29 mouse cellular contexts compared by ENCODE assay signal in genomic region chr14:76615603-76616366, GRCm38 (mm10). TPM values are rescaled to one million over a fixed set of nuclear protein-coding genes. Genes with fewer than 3 reads are reported as not detected.
DNase-seq lines count a peak whose midpoint lies in the region; ATAC-seq and TF ChIP-seq lines count a peak whose summit lies in the region.
"Had no signal": no experiment of that assay in that cellular context is flagged by ENCODE, and none has a peak within 500 bp of the region (broad histone marks: within the 10 kb centered on the region; RNA-seq: fewer than 3 reads in every experiment).

No protein-coding gene starts in this region.

- no peaks in the 10 kb centered on the region for H3K27me3 ChIP-seq in lung, embryonic 16.5 days (ENCODE audit: control insufficient read depth, insufficient read depth, low read depth, low read length)
- H3K27me3 ChIP-seq in stomach, postnatal 0 days (ENCODE audit: control insufficient read depth, insufficient read depth, low read length) = no peaks in the 10 kb centered on the region
- H3K27me3 ChIP-seq: embryonic facial prominence, embryonic 15.5 days; forebrain, embryonic 13.5 days; hindbrain, embryonic 13.5 days; limb, embryonic 15.5 days; midbrain, embryonic 13.5 days had no signal

- no peak for ATAC-seq in lung, embryonic 16.5 days (ENCODE audit: low read depth)
- ATAC-seq in stomach, postnatal 0 days (ENCODE audit: low FRiP score, low TSS enrichment) = no peak
- ATAC-seq in cerebellum, adult (ENCODE audit: insufficient number of reproducible peaks, low FRiP score, low TSS enrichment) = no peak
- ATAC-seq: forebrain, embryonic 13.5 days; intestine, embryonic 16.5 days; midbrain, embryonic 13.5 days had no signal

- no peaks in the 10 kb centered on the region for H3K9me3 ChIP-seq in lung, embryonic 16.5 days (ENCODE audit: control insufficient read depth, low read length)
- H3K9me3 ChIP-seq in stomach, postnatal 0 days (ENCODE audit: control insufficient read depth, low read length) = no peaks in the 10 kb centered on the region
- H3K9me3 ChIP-seq: embryonic facial prominence, embryonic 10.5 days; embryonic facial prominence, embryonic 15.5 days; forebrain, embryonic 13.5 days; hindbrain, embryonic 13.5 days; limb, embryonic 10.5 days; limb, embryonic 15.5 days; midbrain, embryonic 13.5 days had no signal

- H3K36me3 ChIP-seq in lung, embryonic 16.5 days (ENCODE audit: control insufficient read depth, insufficient read depth, low read length) = no peaks in the 10 kb centered on the region
- H3K36me3 ChIP-seq in stomach, postnatal 0 days (ENCODE audit: control insufficient read depth, insufficient read depth, low read length) = no peaks in the 10 kb centered on the region
- H3K36me3 ChIP-seq: embryonic facial prominence, embryonic 10.5 days; embryonic facial prominence, embryonic 15.5 days; hindbrain, embryonic 13.5 days; limb, embryonic 10.5 days; limb, embryonic 15.5 days; midbrain, embryonic 13.5 days had no signal

- WGBS in lung, embryonic 16.5 days = 55% methylated on average over 8 of the region's 8 CpGs
- WGBS in stomach, postnatal 0 days = 62% methylated on average over 8 of the region's 8 CpGs

- no peak overlapping the region for H3K27ac ChIP-seq in lung, embryonic 16.5 days (ENCODE audit: low read length)
- H3K27ac ChIP-seq in stomach, postnatal 0 days (replicated peaks) = 0 out of 2 replicates have a peak overlapping the region, but pooled peaks have one; percentile 18
- H3K27ac ChIP-seq: embryonic facial prominence, embryonic 10.5 days; embryonic facial prominence, embryonic 15.5 days; forebrain, embryonic 13.5 days; hindbrain, embryonic 13.5 days; limb, embryonic 10.5 days; limb, embryonic 15.5 days; liver, embryonic 14.5 days; macrophage; midbrain, embryonic 13.5 days had no signal

- no peak overlapping the region for H3K4me3 ChIP-seq in lung, embryonic 16.5 days (ENCODE audit: low read length)
- no peak overlapping the region for H3K4me3 ChIP-seq in stomach, postnatal 0 days (ENCODE audit: low read depth, low read length)
- H3K4me3 ChIP-seq: embryonic facial prominence, embryonic 10.5 days; embryonic facial prominence, embryonic 15.5 days; forebrain, embryonic 13.5 days; hindbrain, embryonic 13.5 days; limb, embryonic 10.5 days; limb, embryonic 15.5 days; midbrain, embryonic 13.5 days had no signal

- TF ChIP-seq EP300 in stomach, postnatal 0 days (optimal IDR thresholded peaks at IDR 0.05) = no peak

- H3K4me1 ChIP-seq in lung, embryonic 16.5 days (replicated peaks; ENCODE audit: control insufficient read depth, insufficient read depth, low read length) = peaks cover 33% of the 10 kb centered on the region
- peaks cover 10% of the 10 kb centered on the region for H3K4me1 ChIP-seq in stomach, postnatal 0 days (replicated peaks; ENCODE audit: control insufficient read depth, insufficient read depth)

- H3K4me2 ChIP-seq in lung, embryonic 16.5 days (ENCODE audit: low read depth, low read length) = 0 out of 2 replicates have a peak overlapping the region, but pooled peaks have one; percentile 19
- H3K4me2 ChIP-seq in stomach, postnatal 0 days (replicated peaks; ENCODE audit: low read depth) = no peak overlapping the region
- H3K4me2 ChIP-seq: embryonic facial prominence, embryonic 15.5 days; forebrain, embryonic 13.5 days; heart, embryonic 11.5 days; hindbrain, embryonic 13.5 days; limb, embryonic 15.5 days; lung, embryonic 14.5 days; midbrain, embryonic 13.5 days had no signal

- no peak for TF ChIP-seq CTCF in stomach, postnatal 0 days (IDR thresholded peaks at IDR 0.05; ENCODE audit: low read depth)

- no peak overlapping the region for H3K9ac ChIP-seq in lung, embryonic 16.5 days (ENCODE audit: low read length)
- no peak overlapping the region for H3K9ac ChIP-seq in stomach, postnatal 0 days (ENCODE audit: low read length)
- H3K9ac ChIP-seq: embryonic facial prominence, embryonic 15.5 days; forebrain, embryonic 13.5 days; hindbrain, embryonic 13.5 days; limb, embryonic 15.5 days; liver, embryonic 14.5 days; lung, embryonic 14.5 days; midbrain, embryonic 13.5 days had no signal

- DNase-seq in adrenal gland, adult (ENCODE audit: inconsistent age in 2 of 2, low spot score in 1 of 2) = peak; percentile 57 to 73
- DNase-seq in adrenal gland, postnatal 14 days = no peak
- DNase-seq in lung, postnatal 10 days = no peak
- DNase-seq in R1 (ENCODE audit: low read depth, low spot score) = peak; percentile 81
- no peak for DNase-seq in stomach, postnatal 0 days (ENCODE audit: low spot score)
- DNase-seq in kidney, adult 8-10 months = no peak
- DNase-seq: adrenal gland, postnatal 25 days; cerebellum, adult 8-10 months; cerebellum, postnatal 25 days; gastrocnemius, postnatal 14 days; heart, adult 11 months; heart, postnatal 4 days; kidney, postnatal 14 days; layer of hippocampus, adult 9-11 months; lung, embryonic 14.5 days; right cerebral cortex, adult 18-20 months had no signal

RNA-seq across cellular contexts. Expression of gene Serp2, which starts 59.1 kb away (rescaled TPM):
- 6.4 and 7.3 TPM in 2 replicates for total RNA-seq in adrenal gland, postnatal 14 days (2021)
- polyA plus RNA-seq in lung, embryonic 16.5 days (2015; fragmentation: Nextera tagmentation; extraction: Ambion mirVana) = 6.3 and 7.2 TPM in 2 replicates
- 7.4 and 8.0 TPM in 2 replicates for polyA plus RNA-seq in stomach, postnatal 0 days (2015; fragmentation: Nextera tagmentation; extraction: Ambion mirVana)
- polyA plus RNA-seq: macrophage had no signal

Comparison
In these comparisons a context has a peak if more than half of its experiments do, and no peak if none do; other contexts are left out.
1. DNase-seq: peak in adrenal gland, adult (2 of 2) and R1 (single experiment); none in adrenal gland, postnatal 14 days (single experiment), lung, postnatal 10 days (single experiment), stomach, postnatal 0 days (single experiment) and kidney, adult 8-10 months (0 of 2).